Mouse (Mus musculus) kidney, postnatal 10 days (tissue): ENCODE measurements at regions not wholly inside any gene's neighbourhood (a gene's known extent, or its start where the extent isn't known, plus 50 kb on each side); places are given as distances from the start of the nearest gene placed in this dataset.

ENCODE experiments used
- DNase-seq: peaks from one replicate; pipeline ENCODE4 v3.0.0; 2021; ENCODE audit warnings: mixed read lengths

DNA sequence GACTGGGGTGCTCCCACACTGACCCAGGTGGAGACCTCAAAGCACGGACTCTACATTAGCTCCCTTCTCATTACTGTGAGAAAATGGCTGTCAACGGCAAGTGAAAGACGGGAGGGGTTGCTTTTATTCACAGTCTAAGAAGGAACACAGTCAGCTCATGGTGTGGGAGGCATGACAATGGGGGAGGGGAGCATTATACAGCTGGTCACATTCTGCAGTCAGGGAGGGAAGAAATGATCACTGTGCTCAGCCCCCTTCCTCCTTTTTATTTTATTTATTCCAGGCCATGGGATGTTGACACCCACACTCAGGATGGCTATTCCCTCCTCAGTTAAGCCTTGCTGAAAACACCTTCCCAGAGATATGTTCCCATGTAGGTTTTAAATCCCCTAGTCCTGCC, 93.1 kb upstream of the Spdye4c start:
- DNase-seq = no peak

GRCm38 (mm10) chr2:128498611-128499010, 92.4 kb upstream of the Spdye4c start:
- DNase-seq = no peak

- no peak for DNase-seq
Measured at GRCm38 (mm10) chr2:128499575-128500184, 91.3 kb upstream of the Spdye4c start.

DNA sequence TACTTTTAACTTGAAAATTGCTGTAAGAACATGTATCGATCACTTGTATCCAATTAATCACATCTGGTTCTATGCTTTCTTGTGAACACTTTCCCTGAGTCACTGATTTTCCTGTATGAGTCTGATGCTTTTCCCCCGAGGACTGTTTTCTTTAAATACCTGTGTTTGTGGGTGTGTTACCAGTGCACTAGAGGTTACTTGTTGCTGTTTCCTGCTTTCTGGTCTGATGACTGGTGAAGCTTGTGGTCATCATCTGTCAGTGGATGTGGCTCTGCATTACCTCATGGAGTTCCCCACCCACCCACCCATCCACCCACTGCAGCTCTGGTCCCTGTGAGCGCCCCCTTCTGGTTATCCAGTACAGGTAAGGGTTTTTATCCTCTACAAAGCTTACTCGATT, 88.3 kb upstream of the Spdye4c start:
- no peak for DNase-seq

DNA sequence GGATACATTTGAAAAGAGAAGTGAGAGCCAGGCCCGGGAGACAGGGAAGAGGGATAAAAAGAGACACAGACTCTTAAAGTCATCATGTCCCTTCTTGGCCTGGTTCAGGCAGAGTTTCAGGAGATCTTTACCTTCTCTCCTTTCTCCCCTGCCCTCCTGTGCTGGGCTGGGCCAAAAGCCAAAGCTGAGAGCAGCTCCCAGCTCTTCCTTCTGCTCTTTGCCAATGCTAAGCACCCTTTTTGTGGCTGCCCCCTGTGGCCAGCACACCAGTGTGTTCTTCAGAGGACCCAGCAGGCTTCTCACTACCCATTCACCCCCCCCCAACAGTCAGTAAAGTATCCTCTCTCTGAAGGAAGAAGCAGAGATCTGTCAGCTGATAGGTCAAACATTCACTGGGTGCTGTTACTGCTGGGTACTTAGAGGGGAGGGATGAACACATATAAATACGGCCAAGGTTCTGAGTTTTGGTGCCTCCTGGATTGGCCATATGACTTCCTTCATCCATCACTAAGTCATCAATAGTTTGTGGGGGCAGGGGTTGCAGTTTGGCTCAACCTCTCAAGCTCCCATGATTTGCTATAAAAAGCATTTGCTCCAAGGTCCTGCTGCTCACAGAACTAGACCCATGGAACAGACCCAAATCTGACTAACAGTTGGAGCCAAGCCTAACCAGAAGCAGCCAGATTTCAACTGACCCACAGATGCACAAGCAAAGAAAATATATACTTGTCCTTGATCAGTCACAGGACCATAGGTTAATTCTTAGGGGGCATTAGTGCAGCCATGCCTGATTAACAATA, 87.7 kb upstream of the Spdye4c start:
- DNase-seq = peak; percentile 27

DNA sequence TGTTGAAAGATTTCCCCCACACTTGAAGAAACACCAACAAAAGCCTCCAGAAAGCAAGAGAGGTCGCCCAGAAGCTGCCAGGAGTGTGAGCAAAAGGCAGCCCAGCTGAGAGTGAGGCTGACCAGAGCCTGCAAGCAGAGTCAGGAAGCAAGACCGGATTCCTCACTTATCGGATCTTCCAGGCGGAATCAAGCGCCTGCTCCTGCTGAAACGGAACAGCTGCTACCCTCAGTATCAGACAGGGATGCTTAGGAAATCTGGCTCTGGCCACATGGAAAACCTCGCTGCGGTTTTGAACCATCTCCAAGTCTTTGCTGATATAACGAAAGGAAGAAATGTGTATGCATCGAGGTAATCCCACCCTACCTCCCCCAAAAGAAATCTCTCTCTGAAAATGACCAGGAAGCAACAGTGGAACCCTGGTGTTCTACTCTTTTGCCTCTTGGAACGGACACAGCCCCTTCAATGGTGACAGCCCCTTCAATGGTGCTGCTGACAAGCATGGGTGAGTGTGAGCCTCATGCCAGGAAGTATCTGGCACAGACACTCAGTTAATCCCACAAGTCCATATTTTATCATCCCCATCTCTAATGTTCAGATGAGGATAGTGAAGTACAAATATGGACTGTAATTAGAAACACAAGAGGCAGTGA, 83.3 kb upstream of the Spdye4c start:
- peak; percentile 71 for DNase-seq

DNA sequence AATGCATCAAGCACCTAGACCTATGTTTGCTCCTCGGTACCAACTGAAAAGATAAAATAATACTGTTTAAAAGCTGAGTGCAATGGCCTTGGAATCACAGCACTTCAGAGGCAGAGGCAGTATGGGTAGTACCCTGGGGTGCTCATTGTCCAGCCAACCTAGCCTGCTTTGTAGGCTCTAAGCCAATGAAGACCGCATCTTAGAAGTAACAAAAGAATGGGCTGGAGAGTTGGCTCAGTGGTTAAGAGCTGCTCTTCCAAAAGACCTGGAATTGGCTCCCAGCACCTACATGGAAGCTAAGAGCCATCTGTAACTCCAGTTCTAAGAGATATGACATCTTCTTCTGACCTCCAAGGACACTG, 82.8 kb upstream of the Spdye4c start:
- no peak for DNase-seq

DNA sequence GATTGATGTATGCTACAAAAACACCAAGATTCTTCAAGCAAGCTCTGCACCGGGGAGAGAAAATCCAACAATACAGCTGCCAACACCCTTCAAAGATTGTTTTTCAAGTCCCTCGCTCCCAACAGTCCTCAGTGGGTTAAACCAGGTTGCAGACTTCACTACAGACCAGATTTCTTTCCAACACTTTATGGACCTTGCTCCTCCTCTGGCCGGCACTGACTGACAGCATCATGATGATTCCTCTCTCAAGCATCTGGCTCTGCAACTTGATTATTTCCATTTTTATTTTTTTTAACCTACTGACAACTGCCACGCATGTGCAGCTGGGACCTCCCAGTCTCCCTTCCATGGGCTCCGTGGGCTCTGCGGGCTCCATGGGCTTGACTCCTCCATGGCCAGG, 79.7 kb upstream of the Spdye4c start:
- DNase-seq = no peak

GRCm38 (mm10) chr2:128512852-128513251, 78.2 kb upstream of the Spdye4c start:
- DNase-seq = no peak

DNA sequence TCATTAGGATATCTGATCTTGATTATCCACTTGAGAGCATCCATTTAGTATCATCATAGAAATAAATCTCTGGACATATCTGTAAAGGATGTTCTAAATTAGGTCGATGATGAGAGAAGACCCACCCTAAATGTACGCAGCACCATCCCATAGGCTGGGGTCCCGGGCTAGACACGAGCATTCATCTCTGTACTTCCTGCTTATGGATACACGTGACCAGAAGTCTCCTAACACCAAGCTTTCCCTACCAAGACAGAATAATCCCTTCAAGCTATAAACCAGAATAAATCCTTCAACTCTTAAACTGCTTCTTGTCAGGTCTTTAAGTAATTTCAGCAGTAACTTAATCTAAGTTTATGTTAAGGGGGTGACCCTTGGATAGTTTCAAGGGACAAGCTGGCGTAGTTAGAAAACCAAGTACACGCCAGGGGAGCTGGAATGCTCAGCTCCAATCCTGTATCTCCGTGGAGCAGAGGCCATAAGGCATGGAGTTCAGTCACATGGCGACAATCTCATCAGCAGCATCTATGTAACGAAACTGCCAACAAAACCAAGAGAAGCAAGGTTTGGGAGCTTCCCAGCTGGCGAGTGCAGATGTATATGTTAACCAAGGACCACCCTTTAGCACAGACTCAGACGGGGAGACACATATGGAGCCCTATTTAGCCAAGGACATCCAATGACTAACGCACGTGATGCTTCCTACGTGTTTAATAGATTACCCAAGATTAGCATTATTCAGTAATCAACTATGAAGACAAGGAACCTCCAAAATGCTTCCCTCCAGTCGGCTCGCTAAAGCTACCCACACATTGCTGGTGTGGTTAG, 76.3 kb upstream of the Spdye4c start:
- no peak for DNase-seq

DNA sequence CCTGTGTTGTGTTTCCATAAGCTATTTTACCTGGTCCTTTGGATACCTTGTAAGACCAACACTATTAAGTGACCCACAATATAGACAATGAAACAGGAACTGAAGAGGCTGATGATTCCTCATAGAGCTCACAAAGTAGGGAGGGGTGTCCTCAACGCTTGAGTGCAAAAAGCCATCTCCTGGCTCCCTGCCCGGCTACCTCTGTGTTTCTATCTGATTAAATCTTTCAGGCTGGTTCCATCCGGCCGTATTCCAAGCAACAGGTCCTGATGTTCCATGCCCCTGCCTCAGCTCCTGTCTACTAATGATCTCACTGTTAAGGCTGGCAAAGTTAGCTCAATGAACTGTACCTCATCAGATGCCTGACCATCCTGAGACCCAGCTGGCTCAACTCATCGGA, 75.3 kb upstream of the Spdye4c start:
- peak; percentile 16 for DNase-seq

DNA sequence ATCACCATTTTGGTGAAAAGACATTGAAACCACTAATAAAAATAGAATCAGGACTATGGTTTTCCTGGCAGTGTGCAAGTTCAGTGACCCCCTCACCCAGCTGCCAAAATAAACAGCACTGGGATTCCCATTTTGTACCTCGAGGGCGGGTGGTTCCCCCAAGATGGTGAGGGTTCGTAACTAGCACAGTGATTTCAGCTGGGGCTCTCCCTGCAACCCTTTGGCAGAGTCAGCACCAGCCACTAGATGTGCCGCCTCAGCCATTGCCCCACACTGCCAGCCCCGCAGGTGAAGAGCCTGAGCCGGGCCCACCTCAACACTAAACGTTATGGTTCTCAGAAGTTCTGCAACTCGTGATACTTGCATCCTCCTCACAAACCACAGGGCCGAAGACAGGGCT, 74.3 kb upstream of the Spdye4c start:
- DNase-seq = no peak

DNA sequence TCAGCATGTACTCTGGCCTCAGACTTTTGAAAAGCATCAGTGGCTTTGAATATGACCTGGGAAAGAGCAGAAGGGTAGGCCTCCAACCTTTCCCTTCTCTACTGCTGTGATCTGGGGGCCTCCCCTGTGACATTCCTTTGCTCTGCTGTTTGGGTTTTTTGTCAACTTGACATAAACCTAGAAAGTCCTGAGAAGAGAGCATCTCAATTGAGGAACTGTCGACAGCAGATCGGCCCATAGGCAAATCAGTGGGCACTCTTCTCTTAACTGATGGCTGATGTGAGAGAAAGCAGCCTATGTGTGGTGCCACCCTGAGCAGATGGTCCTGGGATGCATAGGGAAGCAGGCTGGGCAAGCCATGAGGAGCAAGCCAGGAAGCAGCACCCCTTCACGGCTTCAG, 72.9 kb upstream of the Spdye4c start:
- DNase-seq = no peak

GRCm38 (mm10) chr2:128521701-128522443, 69.1 kb upstream of the Spdye4c start:
- no peak for DNase-seq

DNA sequence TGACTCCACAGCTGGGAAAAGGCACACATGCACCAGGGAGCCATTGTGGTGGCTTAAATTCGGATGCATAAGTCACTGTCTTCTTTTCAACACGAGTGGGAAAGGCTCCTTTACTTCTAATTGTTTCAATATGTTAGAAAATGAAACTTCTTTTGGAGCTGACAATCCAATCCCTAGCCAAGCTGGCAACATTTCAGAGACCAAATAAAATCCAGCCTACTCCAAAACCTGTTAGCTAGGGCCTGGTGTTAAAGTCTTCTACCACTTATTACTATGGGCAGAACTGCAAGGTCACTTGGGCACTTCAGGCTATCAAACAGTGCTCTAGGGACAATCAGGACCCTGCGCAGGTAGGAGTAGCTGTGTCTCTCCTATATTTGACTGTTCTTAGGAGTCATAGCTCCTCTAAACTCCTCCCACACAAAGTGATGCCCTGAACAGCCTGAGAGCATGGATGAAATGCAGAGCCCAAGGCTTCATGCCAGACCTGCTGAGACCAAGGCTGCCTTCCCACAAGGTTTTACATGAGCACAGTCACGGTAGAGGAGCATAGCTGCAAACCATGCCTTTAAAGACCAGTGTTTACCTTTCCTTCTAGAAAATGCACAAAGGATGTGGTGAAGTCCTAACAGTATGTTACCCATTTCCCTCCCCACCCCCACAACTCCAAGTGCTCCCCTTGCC, 67.4 kb upstream of the Spdye4c start:
- DNase-seq = no peak

- no peak for DNase-seq
Measured at GRCm38 (mm10) chr2:128526100-128526499, 64.9 kb upstream of the Spdye4c start.

- DNase-seq = no peak
Measured at GRCm38 (mm10) chr2:128526883-128527344, 64.1 kb upstream of the Spdye4c start.

DNA sequence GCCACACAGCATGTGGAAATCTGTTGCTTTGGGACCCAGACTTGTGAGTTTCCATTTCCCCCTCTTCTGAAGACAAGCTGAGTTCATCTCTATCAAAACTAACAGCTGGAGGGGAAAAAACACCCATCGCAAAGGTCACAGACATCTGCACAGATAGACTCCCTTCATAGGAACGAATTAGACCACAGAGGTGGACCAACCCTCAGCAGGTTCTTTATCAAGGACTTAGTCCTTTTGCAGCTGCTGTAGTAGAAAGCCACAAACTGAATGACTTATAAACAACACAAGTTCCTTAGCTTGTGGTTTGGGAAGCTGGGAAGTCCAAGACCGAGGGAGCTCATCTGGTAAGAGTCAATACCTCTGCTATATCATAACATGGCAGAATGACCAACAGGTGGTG, 54.7 kb upstream of the Spdye4c start:
- DNase-seq = no peak

DNA sequence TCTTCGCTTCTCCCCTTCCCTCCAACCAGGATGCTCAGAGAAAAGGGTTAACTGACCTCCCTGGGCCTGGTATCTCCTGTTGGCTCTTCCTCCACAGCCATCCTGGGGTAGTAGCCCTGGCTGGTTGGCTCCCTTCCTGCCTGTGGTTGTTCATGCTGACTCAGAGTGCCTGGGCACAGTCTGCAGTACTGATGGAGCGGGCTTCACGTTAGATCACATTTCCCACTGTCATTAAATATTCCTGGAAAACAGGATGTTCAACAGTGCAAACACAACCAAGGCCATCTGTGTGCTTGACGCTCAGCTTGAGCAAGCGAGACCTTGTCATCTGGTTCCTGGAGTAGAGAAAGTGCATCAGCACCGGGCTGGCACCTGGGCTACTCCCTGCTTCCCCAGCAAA, 53.6 kb upstream of the Spdye4c start:
- no peak for DNase-seq

DNA sequence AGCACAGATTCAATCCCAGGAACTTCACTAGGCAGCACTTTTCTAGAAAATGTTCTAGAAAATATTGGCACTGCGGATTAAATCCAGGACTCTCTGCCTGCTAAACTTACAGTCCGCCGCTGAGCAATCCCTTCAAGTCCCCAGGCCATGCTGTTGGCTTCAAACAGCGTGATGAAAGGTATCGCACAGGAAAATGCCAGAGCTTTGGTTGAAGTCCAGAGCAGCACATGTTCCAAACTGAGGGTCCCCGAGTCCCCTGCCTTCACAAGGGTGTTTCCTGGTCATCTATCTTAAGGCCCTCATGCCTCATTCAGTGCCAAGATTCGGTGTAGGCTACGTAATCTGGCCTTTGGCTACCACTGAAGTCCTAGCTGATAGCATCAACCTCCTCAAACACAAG, 52.3 kb upstream of the Spdye4c start:
- DNase-seq = no peak
